ENCODE assay signal across 9 mouse cellular contexts in the genomic region with DNA sequence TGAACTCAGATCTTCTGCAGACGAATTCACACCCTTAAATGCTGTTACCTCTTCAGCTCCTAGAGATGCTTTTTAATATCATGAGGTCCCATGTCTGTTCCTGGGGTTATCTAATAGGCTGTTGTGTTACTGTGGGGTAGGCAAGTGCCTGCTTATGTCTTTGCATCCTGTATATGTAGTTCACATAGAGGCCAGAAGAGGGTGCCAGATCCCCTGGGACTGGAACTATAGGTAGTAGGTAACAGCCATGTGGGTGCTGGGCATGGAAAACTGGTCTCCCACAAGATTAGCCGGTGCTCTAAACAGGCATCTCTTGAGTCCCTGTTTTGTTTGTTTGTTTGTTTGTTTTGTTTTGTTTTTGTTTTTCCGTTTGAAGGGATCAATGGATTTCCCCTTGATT. TPM values are rescaled to one million over a fixed set of nuclear protein-coding genes. Genes with fewer than 3 reads are reported as not detected.
A peak's percentile ranks its signal among the peaks of the same experiment; 100 is the strongest.
DNase-seq lines count a peak whose midpoint lies in the region; ATAC-seq and TF ChIP-seq lines count a peak whose summit lies in the region.
"Had no signal": no experiment of that assay in that cellular context is flagged by ENCODE, and none has a peak within 500 bp of the region (broad histone marks: within the 10 kb centered on the region; RNA-seq: fewer than 3 reads in every experiment).

No protein-coding gene starts in this region.

- no peaks in the 10 kb centered on the region for H3K27me3 ChIP-seq in forebrain, postnatal 0 days (ENCODE audit: insufficient read depth, low read length)
- H3K27me3 ChIP-seq in forebrain, embryonic 12.5 days, result no peaks in the 10 kb centered on the region
- no peaks in the 10 kb centered on the region for H3K27me3 ChIP-seq in intestine, embryonic 16.5 days (replicated peaks; ENCODE audit: control insufficient read depth, insufficient read depth, low read length)
- H3K27me3 ChIP-seq: embryonic facial prominence, embryonic 13.5 days had no signal

- intact Hi-C loops in left cerebral cortex, postnatal 10 days (cut with DNase I), result no loop called here

- H3K4me1 ChIP-seq in forebrain, postnatal 0 days (ENCODE audit: insufficient read depth), result no peaks in the 10 kb centered on the region
- no peaks in the 10 kb centered on the region for H3K4me1 ChIP-seq in forebrain, embryonic 12.5 days
- H3K4me1 ChIP-seq in intestine, embryonic 16.5 days (ENCODE audit: control insufficient read depth, insufficient read depth, low read length), result no peaks in the 10 kb centered on the region
- H3K4me1 ChIP-seq: embryonic facial prominence, embryonic 13.5 days had no signal

- no peak overlapping the region for H3K4me3 ChIP-seq in forebrain, postnatal 0 days (ENCODE audit: low read depth, low read length)
- H3K4me3 ChIP-seq in forebrain, embryonic 12.5 days (replicated peaks), result no peak overlapping the region
- no peak overlapping the region for H3K4me3 ChIP-seq in intestine, embryonic 16.5 days (ENCODE audit: low read length)
- H3K4me3 ChIP-seq: embryonic facial prominence, embryonic 13.5 days had no signal

- H3K36me3 ChIP-seq in forebrain, postnatal 0 days (ENCODE audit: insufficient read depth), result no peaks in the 10 kb centered on the region
- no peaks in the 10 kb centered on the region for H3K36me3 ChIP-seq in forebrain, embryonic 12.5 days (replicated peaks)
- no peaks in the 10 kb centered on the region for H3K36me3 ChIP-seq in intestine, embryonic 16.5 days (ENCODE audit: control insufficient read depth, insufficient read depth, low read length)
- H3K36me3 ChIP-seq: embryonic facial prominence, embryonic 13.5 days had no signal

- no peaks in the 10 kb centered on the region for H3K9me3 ChIP-seq in forebrain, postnatal 0 days (ENCODE audit: low read length)
- H3K9me3 ChIP-seq in forebrain, embryonic 12.5 days, result no peaks in the 10 kb centered on the region
- H3K9me3 ChIP-seq in intestine, embryonic 16.5 days (ENCODE audit: control insufficient read depth, low read length), result no peaks in the 10 kb centered on the region
- H3K9me3 ChIP-seq: embryonic facial prominence, embryonic 13.5 days had no signal

- 43% methylated on average over 3 of the region's 3 CpGs for WGBS in forebrain, postnatal 0 days
- WGBS in forebrain, embryonic 12.5 days, result 59% methylated on average over 3 of the region's 3 CpGs
- WGBS in intestine, embryonic 16.5 days, result 47% methylated on average over 3 of the region's 3 CpGs

- no peak for DNase-seq in forebrain, postnatal 0 days
- DNase-seq in 416B (ENCODE audit: low read depth) (peak; percentile 82), WW6 (ENCODE audit: low read depth, low spot score) (peak; percentile 67)
- peak; percentile 30 for DNase-seq in kidney, postnatal 14 days
- DNase-seq in spleen, postnatal 4 days (ENCODE audit: low spot score in 2 of 2), result peak; percentile 33 to 71
- no peak for DNase-seq in left cerebral cortex, postnatal 10 days (ENCODE audit: extremely low spot score in 1 of 2, low spot score in 2 of 2)

- H3K27ac ChIP-seq in forebrain, postnatal 0 days (ENCODE audit: low read depth, low read length), result no peak overlapping the region
- no peak overlapping the region for H3K27ac ChIP-seq in forebrain, embryonic 12.5 days
- no peak overlapping the region for H3K27ac ChIP-seq in intestine, embryonic 16.5 days (ENCODE audit: low read length)
- H3K27ac ChIP-seq: embryonic facial prominence, embryonic 13.5 days had no signal

- no peak overlapping the region for H3K4me2 ChIP-seq in forebrain, postnatal 0 days (ENCODE audit: low read depth)
- no peak overlapping the region for H3K4me2 ChIP-seq in forebrain, embryonic 12.5 days
- no peak overlapping the region for H3K4me2 ChIP-seq in intestine, embryonic 16.5 days (ENCODE audit: low read depth, low read length)
- H3K4me2 ChIP-seq: embryonic facial prominence, embryonic 13.5 days had no signal

- H3K9ac ChIP-seq in forebrain, postnatal 0 days, result no peak overlapping the region
- H3K9ac ChIP-seq in forebrain, embryonic 12.5 days, result no peak overlapping the region
- no peak overlapping the region for H3K9ac ChIP-seq in intestine, embryonic 16.5 days (ENCODE audit: low read depth, low read length)
- H3K9ac ChIP-seq: embryonic facial prominence, embryonic 13.5 days had no signal

- peak; percentile 42 for TF ChIP-seq CTCF in forebrain, postnatal 0 days (IDR thresholded peaks at IDR 0.05; ENCODE audit: low read depth)

- no peak for ATAC-seq in forebrain, postnatal 0 days
- ATAC-seq in forebrain, embryonic 12.5 days (ENCODE audit: low FRiP score), result no peak
- no peak for ATAC-seq in intestine, embryonic 16.5 days

RNA-seq across cellular contexts. Expression of a gene that starts 15.8 kb away (rescaled TPM):
- total RNA-seq in forebrain, postnatal 0 days (2014; rRNA removed), result 0.67 and 1.3 TPM in 2 replicates
- 1.6 TPM in 2 replicates for polyA plus RNA-seq in forebrain, postnatal 0 days (2015; fragmentation: Nextera tagmentation; extraction: Ambion mirVana)
- 0.17 and 0.33 TPM in 2 replicates for polyA plus RNA-seq in forebrain, embryonic 12.5 days (2016; fragmentation: Nextera tagmentation; extraction: Ambion mirVana)
- 0.99 and 1.7 TPM in 2 replicates for polyA plus RNA-seq in intestine, embryonic 16.5 days (2015; fragmentation: Nextera tagmentation; extraction: Ambion mirVana)
- total RNA-seq in left cerebral cortex, postnatal 10 days (2021), result 1 to 10 TPM; 1.2 to 3.4 TPM

RNA-seq across cellular contexts. Expression of a gene that starts 40.7 kb away (rescaled TPM):
- total RNA-seq in forebrain, postnatal 0 days (2014; rRNA removed), result 11.8 and 19.7 TPM in 2 replicates
- polyA plus RNA-seq in forebrain, postnatal 0 days (2015; fragmentation: Nextera tagmentation; extraction: Ambion mirVana), result 9.6 and 13.1 TPM in 2 replicates
- polyA plus RNA-seq in forebrain, embryonic 12.5 days (2016; fragmentation: Nextera tagmentation; extraction: Ambion mirVana), result 1.5 and 2.5 TPM in 2 replicates
- 2.7 TPM in 2 replicates for polyA plus RNA-seq in intestine, embryonic 16.5 days (2015; fragmentation: Nextera tagmentation; extraction: Ambion mirVana)
- total RNA-seq in left cerebral cortex, postnatal 10 days (2021), result 10 to 100 TPM; 33.9 to 37.1 TPM

RNA-seq across cellular contexts. Expression of a gene that starts 41.7 kb away (rescaled TPM):
- total RNA-seq in forebrain, postnatal 0 days (2014; rRNA removed), result 1.0 and 1.1 TPM in 2 replicates
- 1.5 and 1.9 TPM in 2 replicates for polyA plus RNA-seq in forebrain, postnatal 0 days (2015; fragmentation: Nextera tagmentation; extraction: Ambion mirVana)
- polyA plus RNA-seq in forebrain, embryonic 12.5 days (2016; fragmentation: Nextera tagmentation; extraction: Ambion mirVana), result not detected in 2 replicates
- 0.56 and 0.66 TPM in 2 replicates for polyA plus RNA-seq in intestine, embryonic 16.5 days (2015; fragmentation: Nextera tagmentation; extraction: Ambion mirVana)
- total RNA-seq in left cerebral cortex, postnatal 10 days (2021), result under 1 TPM; 0.30 to 0.36 TPM

RNA-seq across cellular contexts. Expression of a gene that starts 49.0 kb away (rescaled TPM):
- total RNA-seq in forebrain, postnatal 0 days (2014; rRNA removed), result 9.8 and 10.9 TPM in 2 replicates
- 8.2 and 9.6 TPM in 2 replicates for polyA plus RNA-seq in forebrain, postnatal 0 days (2015; fragmentation: Nextera tagmentation; extraction: Ambion mirVana)
- polyA plus RNA-seq in forebrain, embryonic 12.5 days (2016; fragmentation: Nextera tagmentation; extraction: Ambion mirVana), result 14.3 and 14.4 TPM in 2 replicates
- 15.9 and 18.0 TPM in 2 replicates for polyA plus RNA-seq in intestine, embryonic 16.5 days (2015; fragmentation: Nextera tagmentation; extraction: Ambion mirVana)
- 10 to 100 TPM in 1 of 2 experiments, 1 to 10 TPM in 1; 8.9 to 10.6 TPM for total RNA-seq in left cerebral cortex, postnatal 10 days (2021)

RNA-seq across cellular contexts. Expression of a gene that starts 57.8 kb away (rescaled TPM):
- 4.2 TPM in 2 replicates for total RNA-seq in forebrain, postnatal 0 days (2014; rRNA removed)
- 3.8 and 5.3 TPM in 2 replicates for polyA plus RNA-seq in forebrain, postnatal 0 days (2015; fragmentation: Nextera tagmentation; extraction: Ambion mirVana)
- 5.7 and 5.9 TPM in 2 replicates for polyA plus RNA-seq in forebrain, embryonic 12.5 days (2016; fragmentation: Nextera tagmentation; extraction: Ambion mirVana)
- 10.3 and 10.4 TPM in 2 replicates for polyA plus RNA-seq in intestine, embryonic 16.5 days (2015; fragmentation: Nextera tagmentation; extraction: Ambion mirVana)
- total RNA-seq in left cerebral cortex, postnatal 10 days (2021), result 1 to 10 TPM; 7.1 to 8.6 TPM

Comparison
In these comparisons a context has a peak if more than half of its experiments do, and no peak if none do; other contexts are left out.
1. DNase-seq: peak in 416B (single experiment), WW6 (single experiment), kidney, postnatal 14 days (single experiment) and spleen, postnatal 4 days (2 of 2); none in forebrain, postnatal 0 days (single experiment) and left cerebral cortex, postnatal 10 days (0 of 2).